Mouse (Mus musculus) olfactory bulb, adult 2 months (tissue): ENCODE data around the gene Frmd4b. TPM values are rescaled to one million over a fixed set of nuclear protein-coding genes. Genes with fewer than 3 reads are reported as not detected.

Experiments used
- H3K27ac ChIP-seq: fragments of 200-500 bp; 2 replicates; pipeline ENCODE4 v1.5.1; 2012; ENCODE audit warnings: low read depth, low read length; ENCODE audit not compliant: insufficient read depth
- H3K4me1 ChIP-seq: fragments of 200-500 bp; 2 replicates; pipeline ENCODE4 v1.6.1; 2012; ENCODE audit warnings: low read length; ENCODE audit not compliant: control insufficient read depth, insufficient read depth
- H3K4me3 ChIP-seq: fragments of 200-500 bp; 2 replicates; pipeline ENCODE4 v1.5.1; 2012; ENCODE audit warnings: mild to moderate bottlenecking, low read depth, low read length, moderate library complexity; ENCODE audit not compliant: insufficient read depth
- CTCF ChIP-seq: fragments of 200-500 bp; IDR thresholded peaks from 2 replicates; pipeline ENCODE4 v1.5.1; 2012; ENCODE audit warnings: low read depth, mild to moderate bottlenecking, low read length, moderate library complexity; ENCODE audit not compliant: insufficient read depth
- POLR2A ChIP-seq: fragments of 200-500 bp; IDR thresholded peaks from 2 replicates; pipeline ENCODE4 v1.6.1; 2012; ENCODE audit warnings: mild to moderate bottlenecking, low read depth, low read length, moderate library complexity; ENCODE audit not compliant: insufficient read depth
- WGBS: fragments of 180-500 bp; shearing (Covaris S2); methylation state at CpG from one replicate; pipeline ENCODE4 v1.1.7; 2018; 5-methylcytosine and 5-hydroxymethylcytosine counted together
- polyA plus RNA-seq: library from polyadenylated mRNA; stranded (reverse); fragments of >200 nt; gene quantifications from 2 replicates; pipeline ENCODE4 v1.2.4, GENCODE M21; 2012; ENCODE audit warnings: low replicate concordance; ENCODE audit not compliant: missing spikeins, insufficient read depth, insufficient read length

Frmd4b gene
- polyA plus RNA-seq, 1 experiment: not detected

GRCm38 (mm10) chr6:97356612-97357011 is 260.7 kb downstream of the Frmd4b start:
- peaks cover 3% of the 10 kb centered on the region; the same call in 1 of the 2 replicates for H3K4me1 ChIP-seq
- TF ChIP-seq POLR2A: no peak
- no peak for TF ChIP-seq CTCF
- H3K4me3 ChIP-seq: no peak overlapping the region
- 93% methylated on average over 7 of the region's 7 CpGs for WGBS
- H3K27ac ChIP-seq: no peak overlapping the region

GRCm38 (mm10) chr6:97355141-97355540 is 262.2 kb downstream of the Frmd4b start:
- Histone ChIP-seq H3K4me3 (no peak overlapping the region), H3K4me1 (peaks cover 3% of the 10 kb centered on the region; the same call in 1 of the 2 replicates), H3K27ac (no peak overlapping the region)
- TF ChIP-seq CTCF (no peak), POLR2A (no peak)
- 55% methylated on average over 8 of the region's 8 CpGs for WGBS

- H3K4me3 ChIP-seq: no peak overlapping the region
- peaks cover 3% of the 10 kb centered on the region; the same call in 1 of the 2 replicates for H3K4me1 ChIP-seq
- WGBS: 66% methylated on average over 5 of the region's 5 CpGs
- no peak overlapping the region for H3K27ac ChIP-seq
- no peak for TF ChIP-seq CTCF
- no peak for TF ChIP-seq POLR2A
These were observed 263.4 kb downstream of the Frmd4b start for GRCm38 (mm10) chr6:97353933-97354332.

DNA sequence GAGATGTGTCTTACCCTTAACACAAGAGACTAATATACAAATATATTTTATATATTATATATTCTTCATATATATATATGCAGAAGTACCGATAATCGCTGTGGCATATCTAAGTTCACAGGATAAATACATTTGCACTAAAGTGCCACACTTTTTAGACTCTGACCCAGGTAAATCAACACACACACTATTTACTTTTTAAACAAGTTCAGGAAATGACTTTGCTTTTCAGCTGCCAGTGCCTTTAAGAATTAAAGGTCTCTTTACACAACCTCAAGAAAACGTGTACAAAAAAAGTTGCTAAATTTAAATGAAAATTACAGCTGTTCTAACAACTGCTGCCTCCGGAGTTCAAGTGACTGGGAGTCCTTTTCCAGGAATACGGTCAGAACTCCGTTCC is 264.0 kb downstream of the Frmd4b start:
- no peak overlapping the region for H3K27ac ChIP-seq
- 56% methylated on average over 6 of the region's 6 CpGs for WGBS
- no peak overlapping the region for H3K4me3 ChIP-seq
- TF ChIP-seq CTCF (no peak), POLR2A (no peak)
- H3K4me1 ChIP-seq: peaks cover 3% of the 10 kb centered on the region; the same call in 1 of the 2 replicates

DNA sequence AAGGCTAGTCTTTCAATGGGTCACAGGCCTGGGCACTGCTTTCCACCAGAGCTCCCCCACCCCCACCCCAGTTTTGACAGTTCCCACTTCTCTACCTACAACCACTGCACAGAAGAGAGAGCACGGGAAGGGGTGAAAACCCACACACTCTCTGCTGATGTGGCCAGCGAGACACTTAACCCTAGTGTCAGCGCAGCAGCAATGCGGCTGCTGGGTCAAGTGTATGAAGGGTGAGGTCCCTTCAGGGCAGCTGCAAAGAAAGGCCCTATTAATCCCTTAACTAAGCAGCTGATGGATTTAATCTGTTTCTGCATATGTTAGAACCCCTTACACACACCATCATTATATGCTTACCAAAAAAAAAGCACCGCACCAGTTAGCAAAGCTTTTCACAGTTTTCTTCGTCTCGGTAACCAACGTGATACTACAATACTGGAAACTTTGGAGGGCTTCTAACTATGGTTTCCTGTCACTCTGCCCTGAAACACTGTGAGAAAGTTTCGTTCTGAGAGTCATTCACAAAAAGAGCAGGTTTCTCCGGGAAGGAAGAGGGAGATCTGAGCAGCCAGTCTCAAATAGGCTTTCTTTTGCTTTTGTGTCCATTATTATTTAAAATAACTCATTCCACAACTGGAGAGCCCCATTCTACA is 264.7 kb downstream of the Frmd4b start:
- Histone ChIP-seq H3K27ac (no peak overlapping the region), H3K4me3 (no peak overlapping the region), H3K4me1 (peaks cover 3% of the 10 kb centered on the region; the same call in 1 of the 2 replicates)
- TF ChIP-seq POLR2A (no peak), CTCF (no peak)
- 63% methylated on average over 10 of the region's 10 CpGs for WGBS

DNA sequence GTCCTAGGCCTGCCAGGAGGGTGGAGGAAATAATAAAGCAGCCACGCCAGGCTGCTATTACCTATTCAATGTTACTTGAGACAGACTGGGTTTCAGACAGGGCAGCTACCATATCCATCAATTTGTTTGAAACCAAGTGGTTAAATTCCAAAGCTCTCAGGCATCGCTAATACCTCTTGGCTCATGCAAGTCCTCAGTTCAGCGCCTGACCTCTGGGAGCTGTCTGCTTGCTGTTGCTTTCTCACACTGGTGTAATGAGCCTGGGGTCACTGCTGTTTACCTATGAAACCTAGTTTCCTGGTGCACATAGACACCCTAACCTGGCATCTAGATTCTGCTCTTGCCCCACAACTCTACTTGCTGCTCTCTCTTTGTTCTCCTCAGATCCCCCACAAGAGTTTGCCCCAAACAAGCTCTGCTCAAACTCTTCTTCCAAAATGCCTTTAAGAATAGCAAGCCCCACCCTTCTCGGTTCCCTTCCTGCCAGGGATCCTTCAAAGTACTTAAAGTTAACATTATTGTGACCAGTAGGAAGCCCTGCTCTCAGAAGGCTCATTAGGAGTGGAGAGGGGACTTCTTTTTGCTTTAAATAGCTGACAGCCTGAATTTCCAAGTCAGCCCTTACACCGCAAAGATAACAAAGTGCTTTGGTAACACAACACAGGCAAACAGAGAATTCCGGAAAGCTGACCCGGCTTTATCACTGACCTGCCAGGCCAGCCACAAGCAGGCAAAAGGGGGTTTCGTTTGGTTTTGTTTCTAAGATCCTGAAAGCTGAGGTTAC is 267.8 kb downstream of the Frmd4b start:
- Histone ChIP-seq H3K4me3 (no peak overlapping the region), H3K27ac (no peak overlapping the region), H3K4me1 (peaks cover 3% of the 10 kb centered on the region; the same call in 1 of the 2 replicates)
- 65% methylated on average over 8 of the region's 8 CpGs for WGBS
- TF ChIP-seq CTCF (no peak), POLR2A (no peak)

DNA sequence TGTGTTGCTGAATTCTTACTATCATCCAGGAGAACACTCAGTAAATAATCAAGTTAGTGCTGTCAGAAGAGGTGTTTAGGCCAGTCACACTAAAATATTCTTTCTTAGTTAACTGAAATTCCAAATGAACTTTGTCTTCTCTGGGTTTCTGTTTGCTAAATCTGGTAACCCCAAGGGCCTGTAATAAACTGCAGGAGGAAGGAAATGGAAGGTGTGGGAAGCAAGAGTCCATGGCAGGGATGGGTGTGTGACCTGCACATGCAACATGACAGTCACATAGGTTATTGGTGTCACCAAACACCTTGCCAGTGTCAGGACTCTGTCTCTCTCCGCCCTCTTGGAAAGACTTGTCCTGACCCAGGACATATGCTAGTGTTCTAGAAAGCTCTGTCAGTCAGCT is 270.4 kb downstream of the Frmd4b start:
- TF ChIP-seq POLR2A (no peak), CTCF (no peak)
- no peaks in the 10 kb centered on the region for H3K4me1 ChIP-seq
- no peak overlapping the region for H3K27ac ChIP-seq
- no peak overlapping the region for H3K4me3 ChIP-seq
- WGBS: 94% methylated on average over 1 of the region's 1 CpGs

DNA sequence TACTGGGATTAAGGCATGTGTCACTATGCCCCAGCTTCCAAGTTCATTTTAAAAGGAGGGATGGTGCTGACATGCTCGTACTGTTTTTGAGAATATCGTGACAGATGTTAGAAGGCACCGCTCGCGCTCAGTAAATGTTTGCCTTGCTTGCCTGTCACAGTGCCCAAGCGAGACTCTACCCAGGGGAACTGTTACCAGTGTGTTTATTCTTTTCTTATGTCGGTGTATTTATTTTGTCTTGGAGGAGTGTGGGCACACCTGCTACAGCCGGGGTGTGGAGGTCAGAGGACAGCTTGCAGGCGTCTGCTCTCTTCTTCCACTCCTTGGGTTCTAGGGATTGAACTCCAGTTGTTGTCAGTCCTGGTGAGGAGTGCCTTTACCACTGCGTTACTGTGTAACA is 270.8 kb downstream of the Frmd4b start:
- 91% methylated on average over 10 of the region's 10 CpGs for WGBS
- Histone ChIP-seq H3K27ac (no peak overlapping the region), H3K4me3 (no peak overlapping the region), H3K4me1 (no peaks in the 10 kb centered on the region)
- TF ChIP-seq CTCF (no peak), POLR2A (no peak)

GRCm38 (mm10) chr6:97345921-97346320 is 271.4 kb downstream of the Frmd4b start:
- TF ChIP-seq POLR2A (no peak), CTCF (no peak)
- WGBS: 84% methylated on average over 2 of the region's 2 CpGs
- Histone ChIP-seq H3K27ac (no peak overlapping the region), H3K4me3 (no peak overlapping the region), H3K4me1 (no peaks in the 10 kb centered on the region)
